Mouse (Mus musculus) gastrocnemius, adult 18-20 months (tissue): ENCODE measurements around the gene Hist1h2ae. TPM values are rescaled to one million over a fixed set of nuclear protein-coding genes. Genes with fewer than 3 reads are reported as not detected.
A peak's percentile ranks its signal among the peaks of the same experiment; 100 is the strongest.
"Not testable (repeated sequence)": the region's sequence is repeated elsewhere in the genome, so short reads cannot be mapped to it uniquely, and the experiment has no call there.

Experiments used
- DNase-seq: peaks from one replicate; pipeline ENCODE4 v3.0.0; 2021; ENCODE audit warnings: low spot score
- total RNA-seq, 2 experiments: library from RNA; stranded (reverse); gene quantifications; 2 replicates each; pipeline ENCODE4 v1.2.3; 2021

The Hist1h2ae gene
- total RNA-seq, 2 experiments from 2014 or later = 0.41 to 0.85 TPM

DNA sequence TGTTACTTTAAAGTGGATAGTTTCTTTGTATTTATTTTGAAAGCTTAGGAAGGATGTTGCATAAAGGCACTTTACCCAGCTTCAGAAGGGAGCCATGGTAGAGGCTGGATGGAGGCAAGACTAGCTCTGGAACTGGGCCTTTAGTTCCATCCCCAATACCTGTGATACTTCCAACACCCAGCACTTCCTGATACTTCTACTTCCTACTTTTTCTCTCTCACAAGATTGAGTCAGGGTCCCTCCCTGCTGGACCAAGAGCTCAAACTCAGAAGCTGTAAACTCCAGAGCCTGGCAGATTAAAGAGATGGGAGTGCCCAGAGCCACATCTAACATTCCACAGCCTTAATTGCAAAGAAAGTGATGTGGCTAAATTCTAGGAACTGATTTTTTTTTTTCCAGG lies 13.3 kb upstream of the Hist1h2ae start:
- no peak for DNase-seq

DNA sequence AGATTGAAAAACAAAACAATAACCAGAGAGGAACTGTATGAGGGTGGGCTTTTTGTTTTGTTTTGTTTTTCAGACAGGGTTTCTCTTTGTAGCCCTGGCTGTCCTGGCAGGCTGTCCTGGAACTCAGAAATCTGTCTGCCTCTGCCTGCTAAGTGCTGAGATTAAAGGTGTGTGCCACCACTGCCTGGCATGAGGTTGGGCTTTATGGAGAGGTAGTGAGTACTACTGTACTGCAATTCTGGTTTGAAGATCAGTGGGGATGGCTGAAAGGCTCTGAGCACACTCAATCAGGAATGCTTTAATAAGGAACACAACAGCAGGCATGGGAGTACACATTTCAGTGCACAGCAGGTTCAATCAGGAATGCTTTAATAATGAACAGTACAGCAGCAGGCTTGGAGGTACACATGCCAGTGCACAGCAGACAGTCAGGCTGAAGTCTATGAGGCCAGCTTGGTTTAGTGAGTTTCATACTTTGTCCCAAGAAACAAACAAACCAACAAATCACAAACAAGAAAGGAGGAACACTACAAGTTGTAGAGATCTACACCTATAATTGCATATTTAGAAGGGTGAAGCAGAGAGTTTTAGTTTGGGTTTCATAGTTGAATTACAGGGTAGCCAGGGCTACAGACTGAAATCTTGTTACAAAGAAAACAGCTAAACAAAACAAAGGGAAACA lies 12.5 kb upstream of the Hist1h2ae start:
- no peak for DNase-seq

DNA sequence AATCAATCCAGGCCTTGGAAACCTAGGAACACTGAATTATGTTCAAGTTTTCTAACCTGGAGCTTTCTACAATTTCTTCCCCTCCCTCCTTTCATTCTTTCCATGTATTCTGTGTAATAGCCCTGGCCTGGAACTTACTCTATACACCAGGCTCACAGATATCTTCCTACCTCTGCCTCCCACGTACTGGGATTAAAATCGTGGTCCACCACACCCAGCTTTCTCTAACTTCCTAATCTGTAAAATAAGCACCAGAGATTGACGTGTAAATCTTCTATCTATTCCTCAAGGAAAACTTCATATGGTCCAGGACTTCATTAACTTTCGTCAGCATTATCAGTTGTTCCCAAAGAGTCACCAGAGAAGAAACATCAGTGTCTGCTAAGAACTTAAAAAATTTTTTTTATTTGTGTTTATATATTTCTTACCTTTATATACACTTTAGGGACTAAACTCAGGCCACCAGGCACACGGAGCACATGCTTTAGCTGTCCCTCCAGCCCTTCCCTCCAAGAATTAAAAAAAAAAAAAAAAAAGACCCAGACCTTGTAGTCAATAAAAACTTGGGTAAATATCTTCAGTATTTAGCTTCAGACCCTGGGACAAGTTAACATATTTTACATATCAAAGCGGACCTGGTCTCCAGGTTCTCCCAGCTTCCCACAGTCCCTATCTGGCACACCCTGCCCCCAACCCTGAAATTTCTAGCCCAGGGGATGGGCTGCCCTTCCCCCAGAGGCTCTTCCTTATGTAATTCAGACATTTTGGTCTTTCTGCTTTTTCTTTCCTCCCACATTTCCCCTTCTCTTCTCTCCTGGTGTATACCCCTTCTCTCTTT lies 11.4 kb upstream of the Hist1h2ae start:
- no peak for DNase-seq

DNA sequence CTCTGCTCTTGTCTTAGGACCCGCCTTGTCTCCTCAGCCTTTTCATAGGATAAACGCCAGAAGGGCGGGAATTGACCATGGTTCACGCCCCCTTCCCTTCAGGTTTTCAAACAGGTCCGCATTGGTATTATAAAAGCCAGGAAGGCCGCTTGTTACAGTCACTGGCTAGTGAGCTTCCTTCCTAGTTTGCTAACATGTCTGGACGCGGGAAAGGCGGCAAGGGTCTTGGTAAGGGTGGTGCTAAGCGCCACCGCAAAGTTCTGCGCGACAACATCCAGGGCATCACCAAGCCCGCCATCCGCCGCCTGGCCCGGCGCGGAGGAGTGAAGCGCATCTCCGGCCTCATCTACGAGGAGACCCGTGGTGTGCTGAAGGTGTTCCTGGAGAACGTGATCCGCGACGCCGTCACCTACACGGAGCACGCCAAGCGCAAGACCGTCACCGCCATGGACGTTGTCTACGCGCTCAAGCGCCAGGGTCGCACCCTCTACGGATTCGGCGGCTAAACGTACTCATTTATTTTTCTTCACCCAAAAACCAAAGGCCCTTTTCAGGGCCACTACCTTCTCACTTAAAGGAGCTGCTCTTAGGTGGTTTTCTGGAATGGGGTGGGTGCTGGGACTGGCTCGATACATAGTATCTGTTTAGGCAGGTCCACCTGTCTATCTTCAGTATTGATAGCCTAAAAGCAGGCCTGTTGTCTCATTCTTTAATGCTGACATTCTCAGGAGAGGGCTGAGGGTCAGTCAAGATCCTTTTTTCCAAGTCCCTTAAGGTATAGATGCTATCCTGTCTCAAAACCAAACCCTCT lies 10.6 kb upstream of the Hist1h2ae start, which contains the start of gene Hist1h4d:
Hist1h4d (plus strand) TSS at position 191 of the 811 bp plus-strand sequence.
- peak; percentile 98 for DNase-seq

DNA sequence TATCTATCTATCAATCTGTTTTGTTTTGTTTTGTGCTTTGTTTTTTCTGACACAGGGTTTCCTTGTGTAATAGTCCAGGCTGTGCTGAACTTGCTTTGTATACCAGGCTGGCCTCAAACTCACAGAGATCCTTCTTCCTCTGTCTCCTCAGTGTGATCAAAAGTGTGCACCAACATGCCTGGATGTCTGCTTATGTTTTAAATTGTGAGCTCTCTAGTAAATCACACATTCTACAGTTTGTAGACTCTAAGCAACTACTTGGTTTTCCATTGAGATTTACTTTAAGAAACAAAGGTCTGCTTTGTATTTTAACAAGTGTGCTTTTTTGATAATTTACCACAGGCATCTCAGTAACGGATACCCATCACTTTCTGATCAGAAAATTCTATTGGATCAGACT lies 6.8 kb upstream of the Hist1h2ae start:
- DNase-seq = no peak

DNA sequence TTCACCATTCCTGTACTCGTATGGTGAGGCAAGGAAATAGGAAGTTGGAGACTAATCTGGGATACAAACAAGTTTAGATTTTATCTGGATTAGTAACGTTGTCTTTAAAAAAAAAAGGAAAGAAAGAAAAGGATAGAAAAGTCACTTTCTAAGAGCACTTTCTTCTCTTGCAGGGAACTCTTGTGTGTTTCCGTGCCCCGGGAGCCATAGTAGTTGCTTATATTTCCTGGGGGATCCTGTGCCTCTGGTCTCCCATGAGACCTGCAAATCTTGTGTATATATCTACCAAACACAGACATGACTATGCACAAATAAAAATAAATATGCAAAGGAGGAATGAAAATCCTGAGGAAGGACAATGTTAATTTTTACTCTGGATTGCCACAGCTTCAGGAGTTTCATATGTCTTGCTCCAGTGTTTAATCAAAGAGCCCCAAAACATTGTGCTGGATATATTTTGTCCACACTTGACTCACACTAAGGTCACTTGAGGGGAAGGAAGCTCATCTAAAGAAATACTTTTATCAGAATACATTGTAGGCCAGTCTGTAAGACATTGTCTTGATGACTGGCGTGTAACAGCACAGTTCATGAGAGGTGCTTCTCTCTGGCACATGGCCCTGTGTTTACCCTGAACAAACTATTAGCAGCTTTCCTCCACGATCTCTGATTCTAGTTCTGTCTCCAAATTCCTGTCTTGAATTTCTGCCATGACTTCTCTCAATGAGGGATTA lies 6.1 kb upstream of the Hist1h2ae start:
- no peak for DNase-seq

DNA sequence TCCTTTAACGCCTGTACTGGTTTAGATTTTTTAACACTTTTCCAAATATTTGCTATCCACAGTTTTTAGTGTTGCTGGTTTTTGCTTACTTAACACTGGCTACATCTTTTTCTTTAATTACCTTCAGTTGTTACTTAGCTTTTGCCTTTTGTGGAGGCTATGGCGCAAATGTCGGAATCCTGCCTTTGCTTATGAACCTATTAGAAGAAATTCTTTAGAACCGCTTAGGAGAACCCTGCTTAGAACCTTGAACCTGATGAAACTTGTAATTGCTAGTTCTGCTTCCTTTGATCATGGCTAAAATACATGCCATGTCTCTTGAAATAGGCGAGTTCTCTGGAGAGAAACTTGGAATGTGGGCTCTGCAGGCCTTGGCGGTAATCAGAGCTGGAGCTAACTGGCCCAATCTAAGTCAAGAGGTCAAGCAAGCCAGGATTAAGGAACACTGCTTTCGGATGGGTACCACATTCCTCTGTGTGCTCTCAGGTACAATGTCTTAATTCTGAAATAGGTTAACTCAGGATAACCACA lies 5.4 kb upstream of the Hist1h2ae start:
- DNase-seq = no peak

DNA sequence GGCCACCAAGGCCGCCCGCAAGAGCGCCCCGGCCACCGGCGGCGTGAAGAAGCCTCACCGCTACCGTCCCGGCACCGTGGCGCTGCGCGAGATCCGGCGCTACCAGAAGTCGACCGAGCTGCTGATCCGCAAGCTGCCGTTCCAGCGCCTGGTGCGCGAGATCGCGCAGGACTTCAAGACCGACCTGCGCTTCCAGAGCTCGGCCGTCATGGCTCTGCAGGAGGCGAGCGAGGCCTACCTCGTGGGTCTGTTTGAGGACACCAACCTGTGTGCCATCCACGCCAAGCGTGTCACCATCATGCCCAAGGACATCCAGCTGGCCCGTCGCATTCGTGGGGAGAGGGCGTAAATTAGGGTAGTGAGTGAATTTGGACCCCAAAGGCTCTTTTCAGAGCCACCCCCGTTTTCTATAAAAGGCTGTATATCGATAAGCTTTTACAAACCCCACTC lies 4.9 kb upstream of the Hist1h2ae start:
- not testable (repeated sequence) for DNase-seq

DNA sequence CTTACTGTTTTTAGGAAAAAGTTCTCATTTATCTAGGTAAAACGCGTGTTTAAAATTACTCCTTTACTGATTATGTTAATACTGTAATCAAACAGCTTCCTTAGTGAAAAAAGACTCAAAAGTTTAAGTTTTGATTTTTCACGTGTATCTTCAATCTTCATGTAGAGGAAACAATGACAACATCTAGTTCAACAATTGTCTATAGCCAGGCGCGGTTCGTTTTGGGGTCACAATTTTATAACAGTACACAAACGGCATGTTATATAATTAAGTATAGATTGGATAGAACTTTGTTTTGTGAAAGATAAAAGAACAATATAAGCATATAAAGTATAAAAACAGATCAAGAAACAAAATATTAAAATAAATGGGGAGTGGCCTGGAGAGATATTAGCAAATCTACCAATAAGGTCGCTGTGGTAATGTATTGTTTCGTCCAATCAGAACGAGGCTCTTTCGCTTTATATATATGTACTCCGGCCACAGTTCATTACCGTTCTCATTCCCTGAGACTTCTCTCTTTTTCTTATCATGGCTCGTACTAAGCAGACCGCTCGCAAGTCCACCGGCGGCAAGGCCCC lies 4.3 kb upstream of the Hist1h2ae start, which contains the start of gene Hist1h3d:
Hist1h3d (plus strand) TSS at position 493 of the 581 bp plus-strand sequence.
- DNase-seq = no peak

DNA sequence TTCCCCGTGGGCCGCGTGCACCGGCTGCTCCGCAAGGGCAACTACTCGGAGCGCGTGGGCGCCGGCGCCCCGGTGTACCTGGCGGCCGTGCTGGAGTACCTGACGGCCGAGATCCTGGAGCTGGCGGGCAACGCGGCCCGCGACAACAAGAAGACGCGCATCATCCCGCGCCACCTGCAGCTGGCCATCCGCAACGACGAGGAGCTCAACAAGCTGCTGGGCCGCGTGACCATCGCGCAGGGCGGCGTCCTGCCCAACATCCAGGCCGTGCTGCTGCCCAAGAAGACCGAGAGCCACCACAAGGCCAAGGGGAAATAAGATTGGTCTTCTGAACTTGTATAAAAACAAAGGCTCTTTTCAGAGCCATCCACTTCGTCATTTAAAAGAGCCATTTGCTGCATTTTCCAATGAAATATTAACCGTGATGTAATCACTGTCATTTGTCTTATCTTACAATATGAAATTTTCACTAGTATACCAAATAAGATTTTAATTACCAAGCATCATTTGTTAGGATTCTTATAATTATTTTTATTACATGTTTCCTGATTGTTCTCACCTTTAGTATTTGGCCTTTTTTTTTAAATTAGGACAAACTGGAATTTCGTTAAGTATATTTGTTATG lies 3.6 kb upstream of the Hist1h2ae start:
- DNase-seq = not testable (repeated sequence)

DNA sequence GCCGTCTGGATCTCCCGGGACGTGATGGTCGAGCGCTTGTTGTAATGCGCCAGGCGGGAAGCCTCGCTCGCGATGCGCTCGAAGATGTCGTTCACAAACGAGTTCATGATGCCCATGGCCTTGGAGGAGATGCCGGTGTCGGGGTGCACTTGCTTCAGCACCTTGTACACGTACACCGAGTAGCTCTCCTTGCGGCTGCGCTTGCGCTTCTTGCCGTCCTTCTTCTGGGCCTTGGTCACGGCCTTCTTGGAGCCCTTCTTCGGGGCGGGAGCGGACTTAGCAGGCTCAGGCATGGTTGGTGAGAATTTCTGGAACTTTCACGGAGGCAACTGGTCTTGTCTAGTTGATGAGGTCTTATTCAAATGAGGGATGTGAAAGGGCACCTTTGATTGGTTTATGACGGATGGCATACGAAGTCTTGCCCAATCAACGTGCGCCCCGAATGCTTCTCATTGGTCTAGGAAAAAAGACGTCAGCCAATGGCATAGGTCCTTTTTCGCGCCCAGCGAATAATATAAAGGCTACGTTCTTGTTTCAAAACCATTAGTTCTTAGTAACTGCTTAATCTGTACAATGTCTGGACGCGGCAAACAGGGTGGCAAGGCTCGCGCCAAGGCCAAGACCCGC lies 3.0 kb upstream of the Hist1h2ae start, which contains the start of the genes Hist1h2bf and Hist1h2ad:
Hist1h2bf (minus strand) TSS at position 299 of the 627 bp plus-strand sequence.
Hist1h2ad (plus strand) TSS at position 484 of the 627 bp plus-strand sequence.
- peak; percentile 64 for DNase-seq

DNA sequence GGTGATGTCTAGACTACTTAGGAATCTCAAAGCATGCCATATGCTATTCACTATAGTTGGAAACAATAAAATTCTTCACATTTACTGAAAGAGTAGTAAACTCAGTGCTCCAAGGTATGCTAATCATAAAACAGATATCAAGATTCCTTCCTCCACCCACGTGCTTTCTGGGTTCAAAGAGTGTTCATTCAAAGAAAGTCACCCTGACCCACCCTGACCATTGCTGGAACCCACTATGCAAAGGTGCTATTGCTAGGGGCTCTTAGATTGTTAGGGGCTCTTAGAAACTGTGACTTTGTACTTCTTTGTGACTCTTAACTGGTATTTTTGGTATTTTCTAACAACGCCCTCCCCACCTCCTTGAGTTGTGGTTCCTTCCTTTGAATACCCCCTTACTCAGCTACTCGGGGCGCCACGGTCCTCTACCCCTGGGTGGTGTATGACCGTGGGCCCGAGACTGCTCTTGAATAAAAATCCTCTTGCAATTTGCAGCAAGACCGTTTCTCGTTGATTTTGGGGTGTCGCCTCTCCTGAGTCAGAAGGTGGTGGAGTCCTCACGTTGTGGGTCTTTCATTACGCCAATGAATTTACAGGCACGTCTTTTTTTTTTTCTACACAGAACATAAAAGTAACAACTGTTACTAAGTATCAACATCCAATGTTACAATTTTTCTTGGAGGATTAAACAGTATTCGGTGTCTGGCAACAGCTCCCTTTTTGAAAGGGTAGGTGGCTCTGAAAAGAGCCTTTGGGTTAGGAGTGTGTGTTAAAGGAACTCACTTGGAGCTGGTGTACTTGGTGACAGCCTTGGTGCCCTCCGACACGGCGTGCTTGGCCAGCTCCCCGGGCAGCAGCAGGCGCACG lies 2.2 kb upstream of the Hist1h2ae start:
- not testable (repeated sequence) for DNase-seq

DNA sequence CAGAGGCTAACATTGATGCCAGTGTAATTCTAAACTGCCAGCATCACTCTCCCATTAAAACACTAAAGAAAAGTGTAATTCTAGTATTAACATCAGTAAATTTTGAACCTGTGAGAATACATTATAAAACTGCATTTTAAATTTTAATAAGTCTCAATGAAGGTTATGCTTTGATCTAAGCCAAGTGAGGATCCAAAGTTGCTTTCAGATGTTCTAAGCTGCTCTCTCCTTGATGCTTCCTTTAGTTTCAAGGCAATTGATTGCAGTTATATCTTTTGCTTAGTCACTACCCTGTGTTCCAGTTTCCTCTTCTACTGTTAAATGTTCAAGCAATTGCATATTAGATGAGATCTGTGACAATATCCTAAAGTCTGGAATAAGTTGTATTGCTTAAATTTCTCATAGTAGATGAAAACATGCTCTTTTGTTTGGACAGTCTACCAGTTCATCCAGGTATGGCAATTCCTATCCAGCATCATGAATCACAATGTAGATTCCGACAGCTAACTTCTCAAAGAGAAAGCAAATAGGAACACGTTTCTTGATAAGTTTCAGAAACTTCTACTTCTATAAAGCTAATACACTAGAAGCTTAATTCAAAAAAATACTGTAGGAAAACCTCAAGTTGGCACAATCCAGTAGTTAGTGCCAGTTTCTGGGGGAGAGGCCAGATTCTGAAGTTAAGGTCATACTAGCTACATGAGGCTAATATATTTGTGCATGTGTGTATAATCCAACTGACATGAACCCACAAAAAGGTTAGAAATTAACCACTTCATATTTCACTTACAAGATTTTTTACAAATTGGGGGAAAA lies 1.4 kb upstream of the Hist1h2ae start:
- DNase-seq = no peak

DNA sequence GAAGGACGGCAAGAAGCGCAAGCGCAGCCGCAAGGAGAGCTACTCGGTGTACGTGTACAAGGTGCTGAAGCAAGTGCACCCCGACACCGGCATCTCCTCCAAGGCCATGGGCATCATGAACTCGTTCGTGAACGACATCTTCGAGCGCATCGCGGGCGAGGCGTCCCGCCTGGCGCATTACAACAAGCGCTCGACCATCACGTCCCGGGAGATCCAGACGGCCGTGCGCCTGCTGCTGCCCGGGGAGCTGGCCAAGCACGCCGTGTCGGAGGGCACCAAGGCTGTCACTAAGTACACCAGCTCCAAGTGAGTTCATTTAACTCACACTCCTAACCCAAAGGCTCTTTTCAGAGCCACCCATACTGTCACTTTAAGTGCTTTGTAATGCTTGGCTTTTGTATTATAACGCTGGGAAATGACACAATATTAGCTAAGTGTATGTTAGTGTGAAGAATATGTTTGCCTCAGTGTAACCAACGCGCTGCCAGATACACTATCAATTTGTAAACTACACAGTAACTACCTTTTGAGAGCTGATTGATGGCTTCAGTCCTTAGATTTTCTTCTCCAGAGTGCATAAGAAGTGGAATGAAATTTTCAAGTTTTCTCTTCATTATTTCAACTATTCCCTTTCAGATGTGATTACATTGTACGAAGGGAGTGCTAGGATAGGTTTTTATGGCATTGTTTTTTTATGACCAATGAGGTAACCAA lies 641 bp upstream of the Hist1h2ae start:
- DNase-seq = not testable (repeated sequence)

DNA sequence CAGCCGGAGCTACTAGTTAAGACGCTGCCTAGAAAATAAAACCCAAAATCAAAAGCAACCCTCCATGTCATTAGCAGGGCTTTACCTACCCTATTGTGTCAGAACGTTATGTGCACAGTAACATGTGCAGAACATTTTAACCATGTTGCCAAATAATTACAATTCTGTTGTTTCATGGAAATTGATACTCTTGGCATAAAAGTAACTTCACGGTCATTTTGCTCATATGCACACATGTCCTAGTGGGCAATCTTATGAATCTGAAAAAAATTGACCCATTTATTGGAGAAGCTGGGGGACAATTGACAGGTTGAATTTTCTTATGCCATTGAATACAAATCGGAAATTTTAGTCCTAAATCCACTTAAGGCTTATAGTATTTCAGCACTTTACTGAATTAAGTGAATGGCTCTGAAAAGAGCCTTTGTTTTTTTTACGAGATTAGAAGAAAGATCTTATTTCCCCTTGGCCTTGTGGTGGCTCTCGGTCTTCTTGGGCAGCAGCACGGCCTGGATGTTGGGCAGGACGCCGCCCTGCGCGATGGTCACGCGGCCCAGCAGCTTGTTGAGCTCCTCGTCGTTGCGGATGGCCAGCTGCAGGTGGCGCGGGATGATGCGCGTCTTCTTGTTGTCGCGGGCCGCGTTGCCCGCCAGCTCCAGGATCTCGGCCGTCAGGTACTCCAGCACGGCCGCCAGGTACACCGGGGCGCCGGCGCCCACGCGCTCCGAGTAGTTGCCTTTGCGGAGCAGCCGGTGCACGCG lies 579 bp downstream of the Hist1h2ae start:
- DNase-seq = not testable (repeated sequence)

DNA sequence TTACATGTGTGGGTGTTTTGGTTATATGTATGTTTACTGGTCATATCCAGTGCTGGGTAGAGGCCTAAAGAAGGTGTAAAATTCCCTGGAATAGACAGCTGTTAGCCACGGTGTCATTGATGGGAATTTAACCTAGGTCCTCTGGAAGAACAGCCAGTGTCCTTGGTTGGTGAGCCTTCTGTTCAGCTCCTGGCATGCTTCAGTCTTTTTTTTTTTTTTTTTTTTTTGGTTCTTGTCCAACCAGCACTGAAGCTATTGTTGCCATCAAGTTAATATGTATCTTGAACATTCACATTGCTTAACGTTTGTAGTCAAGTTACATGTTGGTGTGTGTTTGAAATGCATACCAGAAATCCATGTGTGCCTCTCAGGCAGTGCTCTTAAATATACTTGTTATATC lies 6.5 kb downstream of the Hist1h2ae start:
- no peak for DNase-seq
